Mouse (Mus musculus) megakaryocyte, embryonic 14.5 days (primary cell): ENCODE measurements at regions not wholly inside any gene's neighbourhood (a gene's known extent, or its start where the extent isn't known, plus 50 kb on each side); places are given as distances from the start of the nearest gene placed in this dataset.
A peak's percentile ranks its signal among the peaks of the same experiment; 100 is the strongest.

Source experiments
- H3K27me3 ChIP-seq: replicated peaks from 2 replicates; pipeline ENCODE3; 2012; ENCODE audit warnings: inconsistent platforms
- H3K36me3 ChIP-seq: replicated peaks from 2 replicates; pipeline ENCODE3; 2012; ENCODE audit warnings: low read length, inconsistent platforms, mixed read lengths
- H3K4me1 ChIP-seq: 2 replicates; pipeline ENCODE4 v1.6.1; 2012; ENCODE audit warnings: inconsistent platforms
- H3K4me3 ChIP-seq: replicated peaks from 2 replicates; pipeline ENCODE3; 2012; ENCODE audit warnings: moderate library complexity, mild to moderate bottlenecking, inconsistent platforms
- H3K9me3 ChIP-seq: 2 replicates; pipeline ENCODE4 v1.6.1; 2012; ENCODE audit warnings: inconsistent platforms
- FLI1 ChIP-seq: IDR thresholded peaks from 2 replicates; pipeline ENCODE4 v1.6.1; 2012; ENCODE audit warnings: low read length, inconsistent platforms, mixed read lengths
- GATA1 ChIP-seq: IDR thresholded peaks from 3 replicates; pipeline ENCODE4 v1.6.1; 2012; ENCODE audit warnings: mixed read lengths, low read length, inconsistent platforms, borderline replicate concordance

DNA sequence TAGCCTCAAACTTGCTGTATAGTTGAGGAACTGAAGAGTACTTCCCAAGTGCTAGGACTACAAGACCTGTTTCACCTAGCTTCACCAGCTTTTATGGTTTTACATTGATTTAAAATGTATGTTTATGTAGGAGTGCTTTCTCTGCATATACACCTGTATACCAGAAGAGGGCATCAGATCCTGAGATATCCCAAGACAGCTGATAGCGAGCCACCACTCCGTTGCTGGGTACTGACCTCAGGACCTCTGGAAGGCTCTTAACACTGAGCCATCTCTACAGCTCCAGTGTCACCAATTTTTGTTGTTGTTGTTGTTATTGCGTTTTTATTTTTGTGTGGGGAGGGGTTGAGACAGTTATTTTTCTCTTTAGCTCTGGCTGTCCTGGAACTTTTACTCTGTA lies 55.9 kb upstream of the Ddx3x start:
- TF ChIP-seq FLI1 (no peak), GATA1 (no peak)
- Histone ChIP-seq H3K9me3 (no peaks in the 10 kb centered on the region), H3K36me3 (no peaks in the 10 kb centered on the region), H3K27me3 (peaks cover 5% of the 10 kb centered on the region), H3K4me3 (no peak overlapping the region), H3K4me1 (peaks cover 10% of the 10 kb centered on the region)

DNA sequence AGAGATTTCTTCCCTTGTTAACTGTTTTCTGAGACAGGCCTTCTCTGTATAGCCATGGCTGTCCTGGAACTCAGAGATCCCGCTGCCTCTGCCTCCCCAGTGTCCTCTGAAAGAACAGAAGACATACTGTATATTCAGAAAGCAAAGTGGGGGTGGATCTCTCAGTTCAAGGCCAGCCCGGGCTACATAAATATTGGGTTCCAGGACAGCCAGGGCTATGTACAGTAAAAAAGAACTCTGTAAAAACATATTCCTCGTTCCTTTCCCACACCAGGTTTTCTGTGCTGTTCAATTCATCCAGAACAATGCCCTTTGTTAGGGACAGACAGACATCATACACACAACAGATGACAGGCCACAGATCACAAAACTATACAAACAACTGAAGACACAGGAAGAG lies 54.3 kb upstream of the Ddx3x start:
- H3K27me3 ChIP-seq: peaks cover 2% of the 10 kb centered on the region
- no peak for TF ChIP-seq FLI1
- TF ChIP-seq GATA1: no peak

DNA sequence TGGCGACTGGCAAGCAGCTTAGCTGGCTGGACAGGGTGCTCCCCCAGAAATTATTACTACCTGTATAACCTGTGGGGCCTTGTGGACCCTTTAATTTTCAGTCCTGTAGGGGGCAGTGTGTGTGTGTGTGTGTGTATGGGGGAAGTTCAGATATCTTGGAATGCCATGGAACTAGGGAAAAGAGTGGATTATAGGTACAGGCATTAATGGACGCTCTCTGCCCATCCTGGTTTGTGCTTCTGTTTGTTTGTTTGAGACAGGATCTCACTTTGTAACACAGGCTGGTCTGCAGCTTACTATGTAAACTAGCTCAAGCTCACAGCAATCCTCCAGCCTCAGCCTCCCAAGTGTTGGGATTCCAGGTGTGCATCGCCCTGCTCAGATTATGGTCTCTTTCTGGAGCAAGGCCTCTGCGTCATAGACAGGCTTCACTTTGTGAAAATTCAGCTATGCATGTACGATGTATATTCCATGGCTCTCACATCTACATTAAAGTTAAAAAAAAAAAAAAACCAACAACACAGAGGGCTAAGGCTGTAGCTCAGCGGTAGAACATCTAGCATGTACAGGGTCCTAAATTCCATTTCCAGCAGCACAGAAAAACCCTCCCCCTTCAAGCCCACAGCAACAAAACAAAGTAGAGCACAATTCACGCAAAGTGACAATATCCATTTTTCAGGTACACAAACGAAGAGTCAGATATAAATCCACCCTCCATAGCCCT lies 50.7 kb upstream of the Ddx3x start:
- Histone ChIP-seq H3K4me1 (peaks cover 39% of the 10 kb centered on the region), H3K27me3 (no peaks in the 10 kb centered on the region), H3K9me3 (no peaks in the 10 kb centered on the region), H3K4me3 (peak overlapping the region; percentile 89), H3K36me3 (no peaks in the 10 kb centered on the region)
- TF ChIP-seq FLI1 (no peak), GATA1 (no peak)

More for the DNA sequence above, 54.3 kb upstream of the Ddx3x start:
- H3K4me3 ChIP-seq: no peak overlapping the region
- no peaks in the 10 kb centered on the region for H3K9me3 ChIP-seq
- peaks cover 18% of the 10 kb centered on the region for H3K4me1 ChIP-seq
- no peaks in the 10 kb centered on the region for H3K36me3 ChIP-seq

DNA sequence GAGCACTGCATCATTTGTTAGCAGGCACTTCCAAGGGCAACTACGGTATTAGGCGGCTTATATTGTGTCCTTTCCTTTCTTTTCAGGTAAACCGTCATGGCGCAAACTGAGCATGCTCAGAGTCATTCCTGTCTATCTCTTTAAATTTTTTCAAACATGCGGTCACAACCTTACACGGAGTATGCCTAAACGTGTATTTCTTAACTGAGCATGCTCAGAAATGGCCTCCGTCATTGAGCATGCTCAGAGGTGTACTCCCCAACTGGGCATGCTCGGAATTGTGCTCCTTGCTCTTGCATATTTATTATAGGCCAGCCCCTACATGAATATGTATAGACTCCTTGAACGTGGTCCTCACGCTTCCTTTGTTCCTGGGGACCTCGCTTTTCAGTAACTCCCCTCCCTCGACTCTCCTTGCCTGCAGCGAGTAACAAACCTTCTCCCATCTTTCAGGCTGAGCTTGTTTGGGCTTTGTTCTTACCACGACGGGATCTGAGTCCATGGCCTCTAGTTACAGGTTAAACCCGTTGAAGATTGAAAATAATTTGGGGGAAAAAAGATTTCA lies 50.1 kb upstream of the Ddx3x start:
- TF ChIP-seq FLI1 (no peak), GATA1 (no peak)
- peak overlapping the region; percentile 89 for H3K4me3 ChIP-seq
- H3K36me3 ChIP-seq: no peaks in the 10 kb centered on the region
- H3K27me3 ChIP-seq: no peaks in the 10 kb centered on the region
- H3K4me1 ChIP-seq: peaks cover 46% of the 10 kb centered on the region
- no peaks in the 10 kb centered on the region for H3K9me3 ChIP-seq
